Comparison of ENCODE assay signal across 13 mouse cellular contexts in genomic region chr10:68319438-68319837, GRCm38 (mm10). TPM values are rescaled to one million over a fixed set of nuclear protein-coding genes. Genes with fewer than 3 reads are reported as not detected.
DNase-seq lines count a peak whose midpoint lies in the region; ATAC-seq and TF ChIP-seq lines count a peak whose summit lies in the region.
"Had no signal": no experiment of that assay in that cellular context is flagged by ENCODE, and none has a peak within 500 bp of the region (broad histone marks: within the 10 kb centered on the region; RNA-seq: fewer than 3 reads in every experiment).

No protein-coding gene starts in this region.

- TF ChIP-seq CTCF in intestine, postnatal 0 days (IDR thresholded peaks at IDR 0.05; ENCODE audit: low read depth), result no peak
- TF ChIP-seq CTCF in embryonic fibroblast, embryonic 13.5 days (IDR thresholded peaks at IDR 0.05; ENCODE audit: borderline replicate concordance, insufficient read depth, low read length), result no peak

- ATAC-seq in intestine, embryonic 14.5 days (replicated peaks; ENCODE audit: low FRiP score, low TSS enrichment, low read depth), result no peak
- ATAC-seq in intestine, postnatal 0 days, result no peak
- ATAC-seq in inflammation-experienced regulatory T-cells, adult 6 months, result no peak
- ATAC-seq in midbrain, embryonic 11.5 days (ENCODE audit: low FRiP score), result no peak
- ATAC-seq: Patski had no signal

- DNase-seq in intestine, embryonic 14.5 days (ENCODE audit: low spot score), result no peak
- peak; percentile 16 for DNase-seq in brain, adult 2 months (ENCODE audit: low read depth, low spot score)
- peak; percentile 3 to 18 for DNase-seq in heart, postnatal 14 days
- no peak for DNase-seq in embryo, embryonic 10 days (ENCODE audit: low spot score)
- no peak for DNase-seq in midbrain, embryonic 11.5 days (ENCODE audit: low spot score, missing footprints)
- DNase-seq: adrenal gland, postnatal 25 days; cerebellum, adult 11-12 months; thymus, adult 18-20 months had no signal

- H3K27ac ChIP-seq in intestine, embryonic 14.5 days (ENCODE audit: low read depth), result peak overlapping the region; percentile 78
- no peak overlapping the region for H3K27ac ChIP-seq in intestine, postnatal 0 days (ENCODE audit: low read depth, low read length)
- H3K27ac ChIP-seq in embryonic fibroblast, embryonic 13.5 days (ENCODE audit: insufficient read depth, low read length), result peak overlapping the region; percentile 74
- H3K27ac ChIP-seq in midbrain, embryonic 11.5 days (ENCODE audit: low read depth, low read length), result no peak overlapping the region
- H3K27ac ChIP-seq: neural tube, embryonic 12.5 days had no signal

- H3K27me3 ChIP-seq in intestine, embryonic 14.5 days (replicated peaks; ENCODE audit: control insufficient read depth, insufficient read depth, low read length), result no peaks in the 10 kb centered on the region
- no peaks in the 10 kb centered on the region for H3K27me3 ChIP-seq in intestine, postnatal 0 days (replicated peaks; ENCODE audit: control insufficient read depth, insufficient read depth, low read length)
- H3K27me3 ChIP-seq in midbrain, embryonic 11.5 days (ENCODE audit: control insufficient read depth, insufficient read depth, low read length), result no peaks in the 10 kb centered on the region
- H3K27me3 ChIP-seq: neural tube, embryonic 12.5 days; Patski had no signal

- TF ChIP-seq POLR2A in embryonic fibroblast, embryonic 13.5 days (IDR thresholded peaks at IDR 0.05; ENCODE audit: low read depth, low read length), result no peak

- H3K9me3 ChIP-seq in intestine, embryonic 14.5 days (ENCODE audit: control insufficient read depth, low read length), result no peaks in the 10 kb centered on the region
- H3K9me3 ChIP-seq in intestine, postnatal 0 days (ENCODE audit: control insufficient read depth), result no peaks in the 10 kb centered on the region
- no peaks in the 10 kb centered on the region for H3K9me3 ChIP-seq in midbrain, embryonic 11.5 days (ENCODE audit: control insufficient read depth, low read length)
- H3K9me3 ChIP-seq: neural tube, embryonic 12.5 days had no signal

- H3K4me2 ChIP-seq in intestine, embryonic 14.5 days (ENCODE audit: low read length), result no peak overlapping the region
- no peak overlapping the region for H3K4me2 ChIP-seq in intestine, postnatal 0 days (replicated peaks; ENCODE audit: low read depth)
- no peak overlapping the region for H3K4me2 ChIP-seq in midbrain, embryonic 11.5 days
- H3K4me2 ChIP-seq: neural tube, embryonic 12.5 days had no signal

- 35% methylated on average over 6 of the region's 6 CpGs for WGBS in intestine, embryonic 14.5 days
- WGBS in intestine, postnatal 0 days, result 53% methylated on average over 6 of the region's 6 CpGs
- WGBS in midbrain, embryonic 11.5 days, result 78% methylated on average over 6 of the region's 6 CpGs

- no peaks in the 10 kb centered on the region for H3K36me3 ChIP-seq in intestine, embryonic 14.5 days (ENCODE audit: control insufficient read depth, insufficient read depth, low read length)
- H3K36me3 ChIP-seq in intestine, postnatal 0 days (ENCODE audit: control insufficient read depth, insufficient read depth), result no peaks in the 10 kb centered on the region
- H3K36me3 ChIP-seq in midbrain, embryonic 11.5 days (ENCODE audit: control insufficient read depth, insufficient read depth, low read length), result no peaks in the 10 kb centered on the region
- H3K36me3 ChIP-seq: neural tube, embryonic 12.5 days had no signal

- H3K9ac ChIP-seq in intestine, embryonic 14.5 days (ENCODE audit: low read length), result no peak overlapping the region
- no peak overlapping the region for H3K9ac ChIP-seq in intestine, postnatal 0 days (ENCODE audit: low read depth, low read length)
- H3K9ac ChIP-seq in midbrain, embryonic 11.5 days (ENCODE audit: low read length), result no peak overlapping the region
- H3K9ac ChIP-seq: neural tube, embryonic 12.5 days had no signal

- no peak overlapping the region for H3K4me3 ChIP-seq in intestine, embryonic 14.5 days (ENCODE audit: low read depth, low read length)
- H3K4me3 ChIP-seq in intestine, postnatal 0 days (ENCODE audit: low read depth, low read length), result no peak overlapping the region
- no peak overlapping the region for H3K4me3 ChIP-seq in embryonic fibroblast, embryonic 13.5 days (ENCODE audit: insufficient read depth, low read length)
- H3K4me3 ChIP-seq in midbrain, embryonic 11.5 days (ENCODE audit: low read depth, low read length), result no peak overlapping the region
- H3K4me3 ChIP-seq: neural tube, embryonic 12.5 days had no signal

- H3K4me1 ChIP-seq in intestine, embryonic 14.5 days (replicated peaks; ENCODE audit: control insufficient read depth, insufficient read depth, low read length), result peaks cover 25% of the 10 kb centered on the region
- H3K4me1 ChIP-seq in intestine, postnatal 0 days (replicated peaks; ENCODE audit: control insufficient read depth, insufficient read depth, low read length), result no peaks in the 10 kb centered on the region
- peaks cover 8% of the 10 kb centered on the region for H3K4me1 ChIP-seq in embryonic fibroblast, embryonic 13.5 days (ENCODE audit: control insufficient read depth, insufficient read depth, low read length)
- H3K4me1 ChIP-seq in midbrain, embryonic 11.5 days (ENCODE audit: control insufficient read depth, insufficient read depth, low read length), result no peaks in the 10 kb centered on the region
- H3K4me1 ChIP-seq: neural tube, embryonic 12.5 days had no signal

- intact Hi-C loops in heart, postnatal 14 days (cut with DNase I), result no loop called here

RNA-seq across cellular contexts. Expression of gene Arid5b, which starts 40.9 kb away (rescaled TPM):
- 34.0 and 35.0 TPM in 2 replicates for polyA plus RNA-seq in intestine, embryonic 14.5 days (2014; fragmentation: Nextera tagmentation; extraction: Ambion mirVana)
- 15.1 and 17.8 TPM in 2 replicates for polyA plus RNA-seq in intestine, postnatal 0 days (2015; fragmentation: Nextera tagmentation; extraction: Ambion mirVana)
- 80.2 and 101 TPM in 2 replicates for polyA plus RNA-seq in embryonic fibroblast, embryonic 13.5 days (2011; ENCODE audit: insufficient read length, low read depth, missing spikeins)
- total RNA-seq in heart, postnatal 14 days (2021), result 10 to 100 TPM; 25.6 to 26.0 TPM
- polyA plus RNA-seq in inflammation-experienced regulatory T-cells, adult 6 months (2017; shearing (Covaris generic)), result 10 to 100 TPM; 28.4 to 78.0 (median 56.4) TPM
- polyA plus RNA-seq in midbrain, embryonic 11.5 days (2014; fragmentation: Nextera tagmentation; extraction: Ambion mirVana), result 13.4 and 13.9 TPM in 2 replicates

Comparison
In these comparisons a context has a peak if more than half of its experiments do, and no peak if none do; other contexts are left out.
1. H3K27ac ChIP-seq: peak in intestine, embryonic 14.5 days (single experiment) and embryonic fibroblast, embryonic 13.5 days (single experiment); none in intestine, postnatal 0 days (single experiment) and midbrain, embryonic 11.5 days (single experiment).
2. DNase-seq: peak in brain, adult 2 months (single experiment) and heart, postnatal 14 days (2 of 2); none in intestine, embryonic 14.5 days (single experiment), embryo, embryonic 10 days (single experiment) and midbrain, embryonic 11.5 days (single experiment).